Mouse (Mus musculus) kidney, adult 2 months (tissue): ENCODE data around the gene Tnfrsf13c. TPM values are rescaled to one million over a fixed set of nuclear protein-coding genes. Genes with fewer than 3 reads are reported as not detected.
"Not testable (repeated sequence)": the region's sequence is repeated elsewhere in the genome, so short reads cannot be mapped to it uniquely, and the experiment has no call there.

Experiments used
- DNase-seq: peaks from one replicate; pipeline ENCODE4 v3.0.0; 2021
- H3K27ac ChIP-seq: fragments of 200-500 bp; 2 replicates; pipeline ENCODE4 v1.5.1; 2012; ENCODE audit warnings: low read depth, low read length, control low read depth, inconsistent platforms; ENCODE audit not compliant: insufficient read depth
- H3K27me3 ChIP-seq: fragments of 200-500 bp; replicated peaks from 2 replicates; pipeline ENCODE4 v1.6.1; 2012; ENCODE audit warnings: mild to moderate bottlenecking, moderate library complexity, low read length, inconsistent platforms; ENCODE audit not compliant: control insufficient read depth, insufficient read depth
- H3K36me3 ChIP-seq: fragments of 200-500 bp; 2 replicates; pipeline ENCODE4 v1.6.1; 2012; ENCODE audit warnings: mild to moderate bottlenecking, moderate library complexity, low read length, inconsistent platforms; ENCODE audit not compliant: control insufficient read depth, insufficient read depth
- H3K4me1 ChIP-seq: fragments of 200-500 bp; 2 replicates; pipeline ENCODE4 v1.6.1; 2011; ENCODE audit warnings: low read length; ENCODE audit not compliant: control insufficient read depth, insufficient read depth
- H3K4me3 ChIP-seq: fragments of 200-500 bp; 2 replicates; pipeline ENCODE4 v1.5.1; 2011; ENCODE audit warnings: mild to moderate bottlenecking, low read depth, low read length, control low read depth; ENCODE audit not compliant: insufficient read depth
- CTCF ChIP-seq: fragments of 200-500 bp; conservative IDR thresholded peaks from 2 replicates; pipeline ENCODE4 v1.5.1; 2011; ENCODE audit warnings: low read depth, mild to moderate bottlenecking, control low read depth, low read length, moderate library complexity, mixed read lengths; ENCODE audit not compliant: insufficient read depth, insufficient read length
- POLR2A ChIP-seq: fragments of 200-500 bp; IDR thresholded peaks from one replicate; pipeline ENCODE4 v1.6.1; 2011; ENCODE audit warnings: low read depth, low read length, control low read depth
- whole genome bisulfite sequencing: fragments of 180-500 bp; shearing (Covaris S2); methylation state at CpG from one replicate; pipeline ENCODE4 v1.1.7; 2018; 5-methylcytosine and 5-hydroxymethylcytosine counted together
- polyA plus RNA-seq: library from polyadenylated mRNA; depleted of rRNA; stranded (reverse); fragments of >200 nt; gene quantifications from 2 replicates; pipeline ENCODE4 v1.2.3, GENCODE M21; 2012

The Tnfrsf13c gene
- polyA plus RNA-seq, 1 experiment: 3.5 TPM

- no peak for TF ChIP-seq POLR2A
- no peak for DNase-seq
These were observed 31.8 kb upstream of the Tnfrsf13c start for GRCm38 (mm10) chr15:82255944-82256383.

GRCm38 (mm10) chr15:82255248-82255647, 31.1 kb upstream of the Tnfrsf13c start:
- Histone ChIP-seq H3K36me3 (no peaks in the 10 kb centered on the region), H3K27me3 (no peaks in the 10 kb centered on the region), H3K4me3 (no peak overlapping the region), H3K27ac (no peak overlapping the region), H3K4me1 (no peaks in the 10 kb centered on the region)
- TF ChIP-seq POLR2A (no peak), CTCF (0 out of 2 replicates have a peak, but pooled peaks have one; percentile 14)
- no peak for DNase-seq
- 61% methylated on average over 4 of the region's 4 CpGs for WGBS

More at GRCm38 (mm10) chr15:82255944-82256383, 31.8 kb upstream of the Tnfrsf13c start:
- no peak overlapping the region for H3K4me3 ChIP-seq
- no peak overlapping the region for H3K27ac ChIP-seq
- no peaks in the 10 kb centered on the region for H3K27me3 ChIP-seq
- 32% methylated on average over 10 of the region's 10 CpGs for WGBS
- no peaks in the 10 kb centered on the region for H3K4me1 ChIP-seq
- H3K36me3 ChIP-seq: no peaks in the 10 kb centered on the region

- Histone ChIP-seq H3K4me1 (no peaks in the 10 kb centered on the region), H3K4me3 (no peak within 1 kb of the TSS), H3K36me3 (no peaks in the 10 kb centered on the region), H3K27ac (no peak within 1 kb of the TSS), H3K27me3 (no peaks in the 10 kb centered on the region)
- 84% methylated on average over 6 of the region's 6 CpGs for WGBS
- no peak for TF ChIP-seq POLR2A
- TF ChIP-seq CTCF: no peak
- DNase-seq: no peak
These were observed 27.9 kb upstream of the Tnfrsf13c start, which contains the start of gene 1500009C09Rik for GRCm38 (mm10) chr15:82252097-82252496. Gene 1500009C09Rik, plus strand, starts transcription at chr15:82252397.

GRCm38 (mm10) chr15:82251579-82251978, 27.4 kb upstream of the Tnfrsf13c start:
- TF ChIP-seq CTCF (0 out of 2 replicates have a peak, but pooled peaks have one; percentile 4), POLR2A (no peak)
- Histone ChIP-seq H3K4me3 (no peak overlapping the region), H3K36me3 (no peaks in the 10 kb centered on the region), H3K27me3 (no peaks in the 10 kb centered on the region), H3K27ac (no peak overlapping the region), H3K4me1 (no peaks in the 10 kb centered on the region)
- 96% methylated on average over 3 of the region's 3 CpGs for WGBS
- no peak for DNase-seq

GRCm38 (mm10) chr15:82247131-82247776, 23.1 kb upstream of the Tnfrsf13c start:
- no peak for DNase-seq
- no peaks in the 10 kb centered on the region; the same call in 1 of the 2 replicates for H3K4me1 ChIP-seq
- 58% methylated on average over 3 of the region's 3 CpGs for WGBS
- TF ChIP-seq POLR2A (no peak), CTCF (no peak)
- H3K27me3 ChIP-seq: no peaks in the 10 kb centered on the region
- no peaks in the 10 kb centered on the region for H3K36me3 ChIP-seq
- H3K4me3 ChIP-seq: no peak overlapping the region
- no peak overlapping the region for H3K27ac ChIP-seq

- H3K27ac ChIP-seq, H3K36me3 ChIP-seq, H3K27me3 ChIP-seq, H3K4me1 ChIP-seq, DNase-seq, H3K4me3 ChIP-seq: not testable (repeated sequence)
- 22% methylated on average over 9 of the region's 9 CpGs for WGBS
These were observed 20.6 kb upstream of the Tnfrsf13c start for GRCm38 (mm10) chr15:82244805-82245161.

- no peaks in the 10 kb centered on the region for H3K27me3 ChIP-seq
- H3K4me1 ChIP-seq: no peaks in the 10 kb centered on the region; the same call in 1 of the 2 replicates
- H3K27ac ChIP-seq: no peak within 1 kb of the TSS
- peak; percentile 95 for DNase-seq
- peak within 1 kb of the TSS; percentile 78 for H3K4me3 ChIP-seq
- under 1% methylated on average over 65 of the region's 65 CpGs for WGBS
- TF ChIP-seq POLR2A (no peak), CTCF (no peak)
- H3K36me3 ChIP-seq: no peaks in the 10 kb centered on the region
These were observed 20.1 kb upstream of the Tnfrsf13c start, which contains the start of gene Cenpm for GRCm38 (mm10) chr15:82244115-82244804. Gene Cenpm, minus strand, starts transcription at chr15:82244748.

GRCm38 (mm10) chr15:82243742-82244114, 19.6 kb upstream of the Tnfrsf13c start:
- no peak for TF ChIP-seq CTCF
- TF ChIP-seq POLR2A: no peak
- DNase-seq: no peak
- H3K4me1 ChIP-seq: no peaks in the 10 kb centered on the region; the same call in 1 of the 2 replicates
- no peaks in the 10 kb centered on the region for H3K36me3 ChIP-seq
- no peak overlapping the region for H3K27ac ChIP-seq
- 1% methylated on average over 12 of the region's 12 CpGs for WGBS
- H3K27me3 ChIP-seq: no peaks in the 10 kb centered on the region
- peak overlapping the region; percentile 78 for H3K4me3 ChIP-seq
